Mouse (Mus musculus): ENCODE data around the gene Nlrp3. TPM values are rescaled to one million over a fixed set of nuclear protein-coding genes. Genes with fewer than 3 reads are reported as not detected.

Nlrp3 gene
- 0.37 and 0.42 TPM in 2 replicates for polyA plus RNA-seq (2012; rRNA removed)

DNA sequence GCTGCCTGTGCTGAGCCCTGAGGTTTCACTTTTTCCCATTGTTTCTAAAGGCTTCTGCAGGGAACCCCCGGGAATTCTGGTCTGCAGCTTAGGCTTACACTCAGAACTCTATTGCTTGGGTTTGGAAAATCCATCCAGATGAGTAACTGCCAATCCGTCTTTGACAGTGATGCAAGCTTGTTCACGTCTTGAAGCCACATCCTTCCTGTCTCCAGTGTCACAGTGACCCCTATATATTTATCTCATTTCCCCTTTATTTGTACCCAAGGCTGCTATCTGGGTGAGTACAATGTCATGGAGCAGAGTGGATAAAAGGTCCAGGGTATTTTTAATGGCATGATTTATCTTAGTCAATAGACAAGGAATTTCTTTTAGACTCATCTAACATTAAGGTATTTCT is at the start of gene Nlrp3:
Nlrp3 (plus strand) TSS at position 245 of the 400 bp plus-strand sequence.
- DNase-seq: no peak
- H3K27me3 ChIP-seq (replicated peaks; ENCODE audit: control insufficient read depth, insufficient read depth, low read length): no peaks in the 10 kb centered on the region; the same call in 1 of the 2 replicates
- WGBS: 45% methylated on average over 3 of the region's 3 CpGs

DNA sequence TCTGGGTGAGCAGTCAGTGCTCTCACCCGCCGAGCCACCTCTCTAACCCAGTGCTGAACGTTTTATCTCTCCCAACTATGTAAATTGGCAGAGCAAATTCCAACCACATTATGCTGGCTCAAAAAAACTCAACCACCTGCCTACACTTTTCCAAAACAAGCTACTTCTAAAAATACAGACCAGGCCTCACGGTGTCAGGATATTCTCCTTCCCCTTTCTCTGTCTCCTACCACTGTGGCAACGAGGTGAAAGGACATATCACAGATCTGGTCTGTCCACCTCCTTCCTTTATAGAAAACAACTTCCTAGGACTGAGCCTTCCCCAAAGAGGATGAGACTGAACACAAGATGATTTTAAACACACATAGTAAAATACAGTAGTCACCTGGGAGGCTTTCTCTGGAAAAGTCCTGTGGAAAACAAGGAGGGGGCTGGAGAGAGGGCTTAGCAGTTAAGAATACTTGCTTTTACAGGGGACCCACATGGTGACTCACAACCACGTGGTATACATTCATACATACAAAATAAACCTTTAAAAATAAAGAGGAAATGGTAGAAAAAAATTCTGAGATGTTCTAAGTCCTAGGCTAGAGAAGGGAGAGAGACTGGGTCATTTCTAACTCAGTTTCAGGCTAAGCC is 44.6 kb upstream of the Nlrp3 start:
- no peaks in the 10 kb centered on the region for H3K27me3 ChIP-seq (replicated peaks; ENCODE audit: control insufficient read depth, insufficient read depth, low read length)
- no peaks in the 10 kb centered on the region for H3K4me1 ChIP-seq (ENCODE audit: control insufficient read depth, insufficient read depth, low read length)
- WGBS: 81% methylated on average over 6 of the region's 6 CpGs
- no peak for TF ChIP-seq CTCF (conservative IDR thresholded peaks at IDR 0.05; ENCODE audit: insufficient read depth, insufficient read length, low read depth, low read length)
- no peak for TF ChIP-seq POLR2A (IDR thresholded peaks at IDR 0.05; ENCODE audit: low read depth, low read length)
- H3K4me3 ChIP-seq (ENCODE audit: insufficient read depth, low read depth, low read length): no peak overlapping the region
- peaks cover 3% of the 10 kb centered on the region for H3K36me3 ChIP-seq (ENCODE audit: control insufficient read depth, insufficient read depth, low read length)
- no peak for DNase-seq
- H3K27ac ChIP-seq (ENCODE audit: insufficient read depth, low read depth, low read length): no peak overlapping the region

More for the DNA sequence above, at the start of gene Nlrp3:
- H3K36me3 ChIP-seq (ENCODE audit: control insufficient read depth, insufficient read depth, low read length): no peaks in the 10 kb centered on the region
- no peak within 1 kb of the TSS for H3K27ac ChIP-seq (ENCODE audit: insufficient read depth, low read depth, low read length)
- no peaks in the 10 kb centered on the region for H3K4me1 ChIP-seq (ENCODE audit: control insufficient read depth, insufficient read depth, low read length)
- H3K4me3 ChIP-seq (ENCODE audit: insufficient read depth, low read depth, low read length): no peak within 1 kb of the TSS
- TF ChIP-seq POLR2A (IDR thresholded peaks at IDR 0.05; ENCODE audit: low read depth, low read length) (no peak), CTCF (conservative IDR thresholded peaks at IDR 0.05; ENCODE audit: insufficient read depth, insufficient read length, low read depth, low read length) (no peak)

DNA sequence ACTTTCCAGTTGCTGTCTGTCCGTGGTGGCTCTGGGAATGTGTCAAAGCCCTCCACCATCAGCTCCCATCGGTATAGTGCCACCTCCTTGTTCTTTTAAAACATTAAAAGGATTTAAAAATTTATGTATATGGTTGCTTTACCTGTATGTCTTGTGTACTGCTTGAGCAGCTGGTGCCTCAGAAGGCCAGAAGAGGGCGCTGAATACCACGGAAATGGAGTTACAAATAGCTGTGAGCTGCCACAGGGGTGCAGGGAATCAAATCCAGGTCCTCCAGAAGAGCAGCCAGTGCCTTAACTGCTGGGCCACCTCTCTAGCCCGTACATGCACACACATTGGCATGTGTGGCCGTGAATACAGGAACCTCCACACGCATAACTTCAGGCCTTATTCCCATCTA is 43.6 kb upstream of the Nlrp3 start:
- DNase-seq: no peak
- Histone ChIP-seq H3K36me3 (ENCODE audit: control insufficient read depth, insufficient read depth, low read length) (peaks cover 3% of the 10 kb centered on the region), H3K27me3 (replicated peaks; ENCODE audit: control insufficient read depth, insufficient read depth, low read length) (no peaks in the 10 kb centered on the region), H3K4me3 (ENCODE audit: insufficient read depth, low read depth, low read length) (no peak overlapping the region), H3K4me1 (ENCODE audit: control insufficient read depth, insufficient read depth, low read length) (no peaks in the 10 kb centered on the region), H3K27ac (ENCODE audit: insufficient read depth, low read depth, low read length) (no peak overlapping the region)
- 93% methylated on average over 7 of the region's 7 CpGs for WGBS
- TF ChIP-seq CTCF (conservative IDR thresholded peaks at IDR 0.05; ENCODE audit: insufficient read depth, insufficient read length, low read depth, low read length) (no peak), POLR2A (IDR thresholded peaks at IDR 0.05; ENCODE audit: low read depth, low read length) (no peak)

DNA sequence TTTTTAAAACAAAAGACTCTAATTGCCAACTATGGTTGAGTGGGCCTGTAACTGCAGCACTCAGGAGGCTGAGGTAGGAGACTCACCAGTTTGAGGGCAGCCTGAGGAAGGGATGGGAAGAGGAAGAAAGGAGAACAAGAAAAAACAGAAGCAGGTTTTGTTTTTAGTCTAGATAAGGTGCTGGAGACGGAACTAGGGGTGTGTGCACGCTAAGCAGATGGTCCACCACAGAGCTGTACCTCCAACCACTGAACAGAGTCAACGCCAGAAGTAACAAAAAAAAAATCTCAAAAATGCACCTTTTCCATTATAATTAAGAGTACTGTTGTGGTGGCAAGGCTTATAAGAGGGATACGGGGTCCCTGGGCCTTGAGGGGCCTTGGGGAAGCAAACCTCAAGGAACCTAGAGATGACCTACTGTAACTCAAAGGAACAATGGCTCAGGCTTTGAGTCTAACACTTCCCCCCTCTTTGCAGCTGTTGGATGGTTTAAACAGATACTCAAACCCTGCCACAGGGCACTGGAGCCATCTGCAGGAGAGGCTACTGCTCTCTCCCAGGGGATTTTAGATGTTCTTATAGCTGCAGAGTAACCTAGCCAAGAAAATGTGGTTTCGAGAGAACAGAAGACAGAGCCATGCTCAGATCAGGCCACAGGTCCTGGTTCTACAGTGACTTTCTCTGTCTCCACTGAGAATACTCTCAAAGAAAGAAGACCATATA is 39.2 kb upstream of the Nlrp3 start:
- H3K4me1 ChIP-seq (ENCODE audit: control insufficient read depth, insufficient read depth, low read length): no peaks in the 10 kb centered on the region
- H3K27me3 ChIP-seq (replicated peaks; ENCODE audit: control insufficient read depth, insufficient read depth, low read length): no peaks in the 10 kb centered on the region
- no peak overlapping the region for H3K27ac ChIP-seq (ENCODE audit: insufficient read depth, low read depth, low read length)
- H3K36me3 ChIP-seq (ENCODE audit: control insufficient read depth, insufficient read depth, low read length): peaks cover 4% of the 10 kb centered on the region
- no peak overlapping the region for H3K4me3 ChIP-seq (ENCODE audit: insufficient read depth, low read depth, low read length)
- WGBS: 95% methylated on average over 5 of the region's 5 CpGs
- no peak for DNase-seq
- TF ChIP-seq CTCF (conservative IDR thresholded peaks at IDR 0.05; ENCODE audit: insufficient read depth, insufficient read length, low read depth, low read length) (no peak), POLR2A (IDR thresholded peaks at IDR 0.05; ENCODE audit: low read depth, low read length) (no peak)

DNA sequence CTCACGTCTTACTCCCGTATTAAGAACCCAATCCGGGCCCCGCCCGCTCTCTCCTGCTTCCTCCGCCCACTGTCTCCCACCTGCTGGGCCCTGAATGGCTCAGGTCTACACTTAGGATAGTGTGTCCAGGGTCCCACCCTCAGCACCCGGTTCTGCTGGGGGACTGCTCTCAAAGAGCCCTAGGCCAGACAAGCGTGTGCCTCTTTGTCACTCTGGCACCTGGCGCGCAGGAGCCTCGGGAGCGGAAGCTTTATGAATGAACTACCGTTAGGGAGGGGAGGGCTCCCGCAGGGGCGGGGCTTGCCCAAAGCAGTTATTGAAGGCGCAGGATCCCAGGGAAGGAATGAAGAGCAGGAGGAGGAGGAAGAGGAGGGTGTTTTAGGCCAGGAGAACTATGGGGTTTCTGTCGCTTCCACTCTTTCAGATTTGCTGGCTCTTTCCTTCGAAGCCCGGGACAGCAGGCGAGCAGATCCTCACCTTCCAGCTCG is 36.0 kb upstream of the Nlrp3 start:
- Histone ChIP-seq H3K36me3 (ENCODE audit: control insufficient read depth, insufficient read depth, low read length) (peaks cover 2% of the 10 kb centered on the region), H3K4me3 (ENCODE audit: insufficient read depth, low read depth, low read length) (peak overlapping the region; percentile 87), H3K27ac (ENCODE audit: insufficient read depth, low read depth, low read length) (peak overlapping the region; percentile 51), H3K27me3 (replicated peaks; ENCODE audit: control insufficient read depth, insufficient read depth, low read length) (no peaks in the 10 kb centered on the region), H3K4me1 (ENCODE audit: control insufficient read depth, insufficient read depth, low read length) (no peaks in the 10 kb centered on the region; the same call in 1 of the 2 replicates)
- DNase-seq: peak; percentile 75
- TF ChIP-seq CTCF (conservative IDR thresholded peaks at IDR 0.05; ENCODE audit: insufficient read depth, insufficient read length, low read depth, low read length): no peak
- no peak for TF ChIP-seq POLR2A (IDR thresholded peaks at IDR 0.05; ENCODE audit: low read depth, low read length)
- WGBS: 1% methylated on average over 21 of the region's 21 CpGs

GRCm38 (mm10) chr11:59505839-59506712 is 35.3 kb upstream of the Nlrp3 start:
- peak overlapping the region; percentile 51 for H3K27ac ChIP-seq (ENCODE audit: insufficient read depth, low read depth, low read length)
- peak; percentile 93 for DNase-seq
- H3K4me1 ChIP-seq (ENCODE audit: control insufficient read depth, insufficient read depth, low read length): no peaks in the 10 kb centered on the region; the same call in 1 of the 2 replicates
- no peaks in the 10 kb centered on the region for H3K27me3 ChIP-seq (replicated peaks; ENCODE audit: control insufficient read depth, insufficient read depth, low read length)
- under 1% methylated on average over 71 of the region's 71 CpGs for WGBS
- peaks cover 2% of the 10 kb centered on the region for H3K36me3 ChIP-seq (ENCODE audit: control insufficient read depth, insufficient read depth, low read length)
- peak overlapping the region; percentile 87 for H3K4me3 ChIP-seq (ENCODE audit: insufficient read depth, low read depth, low read length)
- TF ChIP-seq POLR2A (IDR thresholded peaks at IDR 0.05; ENCODE audit: low read depth, low read length) (peak; percentile 44), CTCF (conservative IDR thresholded peaks at IDR 0.05; ENCODE audit: insufficient read depth, insufficient read length, low read depth, low read length) (no peak)

Data from kidney, adult 2 months (tissue).